Mouse (Mus musculus): ENCODE measurements around the gene Rho.
A peak's percentile ranks its signal among the peaks of the same experiment; 100 is the strongest.

The Rho gene

GRCm38 (mm10) chr6:115914511-115915202 is 16.9 kb upstream of the Rho start:
- DNase-seq (ENCODE audit: inconsistent age in 2 of 2, low spot score in 1 of 2) = no peak

- peak in 1 of 2 experiments; percentile 78 for DNase-seq (ENCODE audit: inconsistent age in 2 of 2, low spot score in 1 of 2)
These were observed 15.7 kb upstream of the Rho start for GRCm38 (mm10) chr6:115915601-115916445.

- no peak for DNase-seq (ENCODE audit: inconsistent age in 2 of 2, low spot score in 1 of 2)
These were observed 14.9 kb upstream of the Rho start for GRCm38 (mm10) chr6:115916611-115917010.

- no peak for DNase-seq (ENCODE audit: inconsistent age in 2 of 2, low spot score in 1 of 2)
These were observed 12.9 kb upstream of the Rho start for GRCm38 (mm10) chr6:115918615-115919014.

GRCm38 (mm10) chr6:115919876-115920275 is 11.7 kb upstream of the Rho start:
- no peak for DNase-seq (ENCODE audit: inconsistent age in 2 of 2, low spot score in 1 of 2)

DNA sequence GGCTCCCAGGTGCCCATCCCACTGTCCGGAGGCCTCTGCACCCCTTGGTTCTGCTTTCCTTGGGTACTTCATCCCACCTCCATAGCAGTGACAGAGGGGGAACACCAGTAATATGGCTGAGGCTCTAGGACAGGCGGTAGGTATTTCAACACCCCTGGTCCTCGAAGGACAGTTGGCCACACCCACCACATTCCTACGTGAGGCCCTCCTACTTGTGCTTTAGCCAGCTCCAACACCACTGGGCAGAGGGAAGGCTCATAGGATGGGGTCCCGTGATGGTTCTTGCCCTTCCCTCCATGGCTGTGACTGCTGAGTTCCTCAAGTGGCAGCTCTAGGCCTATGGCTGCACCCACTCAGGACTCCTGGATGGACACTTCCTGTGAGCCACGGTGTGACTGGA is 6.7 kb upstream of the Rho start:
- DNase-seq (ENCODE audit: inconsistent age in 2 of 2, low spot score in 1 of 2) = peak in 1 of 2 experiments; percentile 62

DNA sequence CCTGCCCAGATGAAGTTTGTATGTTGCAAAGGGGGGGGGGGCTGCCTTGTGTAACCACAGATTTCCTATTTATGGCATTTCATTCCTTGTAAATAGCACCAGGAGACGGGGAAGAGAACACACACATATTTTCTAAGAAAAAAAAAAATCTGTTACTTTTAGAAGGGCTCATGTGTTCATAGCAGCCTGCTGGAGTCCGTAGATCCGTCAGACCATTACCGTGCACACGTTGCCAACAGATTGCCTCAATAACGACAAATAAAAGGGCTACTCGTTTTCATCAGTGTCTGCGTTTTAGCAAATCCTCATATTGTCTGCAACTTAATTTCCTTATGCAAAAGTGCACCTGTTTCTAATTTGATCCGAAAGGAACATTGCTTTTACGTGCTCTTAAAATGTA is 5.1 kb upstream of the Rho start:
- no peak for DNase-seq (ENCODE audit: inconsistent age in 2 of 2, low spot score in 1 of 2)

GRCm38 (mm10) chr6:115927292-115928242 is 4.0 kb upstream of the Rho start:
- peak in 1 of 2 experiments; percentile 75 for DNase-seq (ENCODE audit: inconsistent age in 2 of 2, low spot score in 1 of 2)

GRCm38 (mm10) chr6:115930018-115930417 is 1.5 kb upstream of the Rho start:
- peak in 1 of 2 experiments; percentile 58 for DNase-seq (ENCODE audit: inconsistent age in 2 of 2, low spot score in 1 of 2)

GRCm38 (mm10) chr6:115932391-115932790 is 843 bp downstream of the Rho start:
- peak; percentile 85 to 89 for DNase-seq (ENCODE audit: inconsistent age in 2 of 2, low spot score in 1 of 2)

GRCm38 (mm10) chr6:115935544-115935943 is 4.0 kb downstream of the Rho start:
- DNase-seq (ENCODE audit: inconsistent age in 2 of 2, low spot score in 1 of 2) = no peak

- no peak for DNase-seq (ENCODE audit: inconsistent age in 2 of 2, low spot score in 1 of 2)
These were observed 6.5 kb downstream of the Rho start for GRCm38 (mm10) chr6:115938011-115938410.

DNA sequence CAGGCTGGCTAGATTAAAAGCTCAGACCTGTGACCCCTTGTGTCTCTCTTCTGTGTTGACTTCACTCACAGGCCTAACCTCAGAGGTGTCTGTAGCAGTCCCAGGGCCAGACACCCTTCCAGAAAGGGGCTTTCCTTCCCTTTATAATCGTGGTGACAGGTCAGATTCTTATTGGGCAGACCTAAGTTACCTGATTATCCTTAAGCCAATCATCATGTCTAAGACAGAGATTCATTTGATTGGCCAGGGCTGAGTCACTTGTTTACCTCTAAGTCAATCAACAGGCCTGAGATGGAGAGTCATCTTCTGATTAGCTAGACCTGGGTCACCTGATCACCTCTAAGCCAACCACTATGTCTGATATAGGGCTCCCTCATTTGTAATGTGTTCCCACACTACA is 7.2 kb downstream of the Rho start:
- DNase-seq (ENCODE audit: inconsistent age in 2 of 2, low spot score in 1 of 2) = no peak

- DNase-seq (ENCODE audit: inconsistent age in 2 of 2, low spot score in 1 of 2) = no peak
These were observed 9.1 kb downstream of the Rho start for GRCm38 (mm10) chr6:115940603-115941002.

- no peak for DNase-seq (ENCODE audit: inconsistent age in 2 of 2, low spot score in 1 of 2)
These were observed 9.6 kb downstream of the Rho start for GRCm38 (mm10) chr6:115941128-115941527.

DNA sequence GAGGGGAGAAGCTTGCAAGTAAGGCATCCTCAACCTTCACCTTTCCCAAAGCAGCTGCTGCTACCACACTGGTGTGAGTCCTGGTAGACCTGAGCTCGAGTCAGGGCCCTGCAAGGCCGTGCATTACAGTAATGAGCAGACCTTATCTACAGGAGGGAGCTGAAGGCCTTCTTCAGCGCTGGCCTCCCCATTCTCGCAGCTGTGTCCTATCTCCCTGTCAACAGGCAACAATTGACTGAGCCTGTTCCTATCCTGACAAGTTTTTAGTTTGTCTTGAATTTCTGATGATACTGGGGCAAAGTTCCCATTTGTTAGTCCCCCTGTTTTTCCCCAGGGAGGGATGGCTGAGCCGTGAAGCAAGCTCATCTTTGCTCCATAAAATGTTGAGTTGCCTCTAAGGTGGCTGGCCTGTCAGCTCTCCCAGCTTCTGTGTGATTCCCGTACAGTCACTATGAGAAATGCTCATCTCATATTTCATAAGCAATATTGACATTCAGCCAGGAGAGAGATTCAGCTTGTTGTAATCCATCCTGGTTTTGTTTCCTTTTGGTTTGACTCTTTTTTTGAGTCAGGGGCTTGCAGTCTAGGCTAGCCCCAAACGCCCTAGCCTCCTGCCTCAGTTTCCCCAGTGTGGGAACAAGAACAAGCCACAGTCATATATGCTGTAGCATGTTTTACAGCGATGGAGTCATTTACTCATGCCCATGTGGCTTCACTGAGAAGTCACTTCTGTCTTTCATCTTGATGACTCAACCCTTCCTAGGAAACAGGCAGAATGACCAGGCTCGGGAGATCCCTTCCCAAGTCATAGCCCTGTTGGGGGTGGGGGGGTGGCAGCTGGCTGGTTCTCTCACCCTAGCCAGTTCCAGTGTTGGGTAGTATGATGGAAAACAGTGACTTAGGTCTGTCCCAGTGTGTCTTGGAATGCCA is 12.2 kb downstream of the Rho start:
- peak in 1 of 2 experiments; percentile 81 for DNase-seq (ENCODE audit: inconsistent age in 2 of 2, low spot score in 1 of 2)

DNA sequence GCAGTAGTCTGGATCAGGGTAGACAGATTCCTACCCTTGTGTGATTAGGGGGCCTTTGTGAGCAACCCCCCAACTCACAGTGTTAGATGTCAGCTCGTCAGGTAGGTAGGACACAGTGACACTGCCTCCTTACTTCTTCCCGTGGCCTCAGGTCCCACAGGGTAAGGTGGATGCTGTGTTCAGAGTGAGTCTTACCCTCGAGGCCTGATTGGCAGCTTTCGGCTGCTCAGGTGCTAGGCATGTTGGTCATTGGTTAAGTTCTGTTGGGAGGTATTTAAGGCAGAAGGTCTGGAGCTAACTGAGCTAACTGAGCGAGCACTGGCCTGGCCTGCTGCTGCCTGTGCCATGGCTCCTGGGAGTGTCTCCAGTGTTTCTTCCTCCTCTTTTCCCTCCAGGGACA is 13.1 kb downstream of the Rho start, which contains the start of gene H1foo:
Gene H1foo (plus strand): TSS at position 301 of the 400 bp plus-strand sequence.
- DNase-seq (ENCODE audit: inconsistent age in 2 of 2, low spot score in 1 of 2) = no peak

- DNase-seq (ENCODE audit: inconsistent age in 2 of 2, low spot score in 1 of 2) = no peak
These were observed 14.1 kb downstream of the Rho start for GRCm38 (mm10) chr6:115945633-115946032.

DNA sequence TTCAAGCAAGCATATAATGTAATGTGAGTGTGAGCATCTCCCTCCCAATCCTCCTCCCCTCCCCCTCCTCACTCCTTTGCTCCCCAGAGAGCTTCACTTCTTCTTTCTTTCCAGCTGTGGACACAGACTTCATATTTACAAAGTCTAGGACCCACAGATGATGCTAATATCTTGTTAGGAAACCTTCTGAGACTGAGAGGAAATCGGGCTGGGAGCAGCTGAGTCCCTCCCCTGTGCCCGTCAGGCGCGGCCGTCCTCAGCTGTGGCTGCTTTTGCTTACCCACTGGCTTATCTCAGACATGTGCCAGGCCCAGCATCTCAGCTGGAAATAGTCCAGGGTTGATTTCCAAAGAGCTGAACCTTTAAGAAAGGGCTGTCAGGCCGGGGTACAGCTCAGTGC is 14.8 kb downstream of the Rho start:
- DNase-seq (ENCODE audit: inconsistent age in 2 of 2, low spot score in 1 of 2) = peak; percentile 68 to 82

- peak; percentile 29 to 49 for DNase-seq (ENCODE audit: inconsistent age in 2 of 2, low spot score in 1 of 2)
These were observed 23.0 kb downstream of the Rho start for GRCm38 (mm10) chr6:115954506-115955074.

All from adrenal gland, adult (tissue).